Mouse (Mus musculus) limb, embryonic 11.5 days (tissue): Measurements from ENCODE around the gene Tsks. TPM values are rescaled to one million over a fixed set of nuclear protein-coding genes. Genes with fewer than 3 reads are reported as not detected.
A peak's percentile ranks its signal among the peaks of the same experiment; 100 is the strongest.

ENCODE experiments used
- ATAC-seq: fragments of 200-750 bp; cut with Nextera tagmentation; 2 replicates; pipeline ENCODE4 v1.8.0; 2017; ENCODE audit warnings: low read depth; ENCODE audit not compliant: insufficient number of reproducible peaks, low FRiP score, low TSS enrichment
- DNase-seq: peaks from one replicate; pipeline ENCODE4 v3.0.0-alpha.2; 2015; ENCODE audit warnings: low spot score
- H3K27ac ChIP-seq: fragments of 300-500 bp; sonication (generic); replicated peaks from 2 replicates; pipeline ENCODE4 v1.5.1; 2014; ENCODE audit warnings: low read depth, mild to moderate bottlenecking, low read length
- H3K27me3 ChIP-seq: fragments of 300-500 bp; sonication (generic); 2 replicates; pipeline ENCODE4 v1.6.1; 2014; ENCODE audit warnings: mild to moderate bottlenecking, low read length, mixed read lengths; ENCODE audit not compliant: control insufficient read depth, insufficient read depth
- H3K36me3 ChIP-seq: fragments of 300-500 bp; sonication (generic); 2 replicates; pipeline ENCODE4 v1.6.1; 2014; ENCODE audit warnings: mild to moderate bottlenecking, low read length, moderate library complexity, mixed read lengths; ENCODE audit not compliant: control insufficient read depth, insufficient read depth
- H3K4me1 ChIP-seq: fragments of 300-500 bp; sonication (generic); 2 replicates; pipeline ENCODE4 v1.6.1; 2014; ENCODE audit warnings: low read length, mixed read lengths; ENCODE audit not compliant: control insufficient read depth, insufficient read depth
- H3K4me2 ChIP-seq: fragments of 300-500 bp; sonication (generic); 2 replicates; pipeline ENCODE4 v1.6.1; 2014; ENCODE audit warnings: low read depth, mild to moderate bottlenecking, moderate library complexity; ENCODE audit not compliant: severe bottlenecking
- H3K4me3 ChIP-seq: fragments of 300-500 bp; sonication (generic); 2 replicates; pipeline ENCODE4 v1.5.1; 2014; ENCODE audit warnings: low read depth, low read length
- H3K9ac ChIP-seq: fragments of 300-500 bp; sonication (generic); 2 replicates; pipeline ENCODE4 v1.6.1; 2014; ENCODE audit warnings: mild to moderate bottlenecking, low read length
- H3K9me3 ChIP-seq: fragments of 300-500 bp; sonication (generic); 2 replicates; pipeline ENCODE4 v1.6.1; 2016; ENCODE audit warnings: low read length; ENCODE audit not compliant: control insufficient read depth
- WGBS: fragments of 180-500 bp; shearing (Covaris S2); extraction: QIAGEN DNeasy Blood & Tissue Kit; methylation state at CpG from one replicate; pipeline ENCODE4 v1.1.7; 2014; 5-methylcytosine and 5-hydroxymethylcytosine counted together
- polyA plus RNA-seq: library from polyadenylated mRNA; unstranded; fragments of >200 nt; fragmentation: Nextera tagmentation; extraction: Ambion mirVana; gene quantifications from 2 replicates; pipeline ENCODE4 v1.2.1, GENCODE M21; 2014

The Tsks gene
- polyA plus RNA-seq, 1 experiment from 2014 or later = 0.13 TPM

- DNase-seq (no peak), ATAC-seq (no peak)
- H3K9ac ChIP-seq = no peak overlapping the region
- H3K36me3 ChIP-seq = peaks cover 35% of the 10 kb centered on the region
- H3K4me1 ChIP-seq = peaks cover 10% of the 10 kb centered on the region
- H3K4me3 ChIP-seq = no peak overlapping the region
- no peaks in the 10 kb centered on the region for H3K9me3 ChIP-seq
- H3K4me2 ChIP-seq = no peak overlapping the region
- 90% methylated on average over 20 of the region's 20 CpGs for WGBS
- no peaks in the 10 kb centered on the region for H3K27me3 ChIP-seq
- H3K27ac ChIP-seq = no peak overlapping the region
Observed at GRCm38 (mm10) chr7:44905430-44905829, 37.6 kb upstream of the Tsks start.

GRCm38 (mm10) chr7:44908706-44909476 lies 34.1 kb upstream of the Tsks start:
- H3K36me3 ChIP-seq = peaks cover 32% of the 10 kb centered on the region
- no peak overlapping the region for H3K4me2 ChIP-seq
- no peak for ATAC-seq
- H3K4me3 ChIP-seq = no peak overlapping the region
- H3K9ac ChIP-seq = no peak overlapping the region
- H3K27ac ChIP-seq = no peak overlapping the region
- no peaks in the 10 kb centered on the region for H3K4me1 ChIP-seq
- H3K9me3 ChIP-seq = no peaks in the 10 kb centered on the region
- 89% methylated on average over 15 of the region's 15 CpGs for WGBS
- DNase-seq = no peak
- H3K27me3 ChIP-seq = no peaks in the 10 kb centered on the region

- DNase-seq (no peak), ATAC-seq (no peak)
- Histone ChIP-seq H3K27me3 (no peaks in the 10 kb centered on the region), H3K36me3 (peaks cover 10% of the 10 kb centered on the region; the same call in 1 of the 2 replicates), H3K9me3 (no peaks in the 10 kb centered on the region), H3K27ac (no peak overlapping the region), H3K4me2 (no peak overlapping the region), H3K4me1 (no peaks in the 10 kb centered on the region), H3K9ac (no peak overlapping the region), H3K4me3 (no peak overlapping the region)
- 89% methylated on average over 2 of the region's 2 CpGs for WGBS
Observed at GRCm38 (mm10) chr7:44914396-44914795, 28.6 kb upstream of the Tsks start.

- DNase-seq = no peak
- ATAC-seq = no peak
- 92% methylated on average over 9 of the region's 9 CpGs for WGBS
- H3K4me3 ChIP-seq = no peak overlapping the region
- H3K4me2 ChIP-seq = no peak overlapping the region
- no peaks in the 10 kb centered on the region for H3K4me1 ChIP-seq
- no peaks in the 10 kb centered on the region for H3K27me3 ChIP-seq
- peaks cover 10% of the 10 kb centered on the region; the same call in 1 of the 2 replicates for H3K36me3 ChIP-seq
- H3K9me3 ChIP-seq = no peaks in the 10 kb centered on the region
- no peak overlapping the region for H3K27ac ChIP-seq
- no peak overlapping the region for H3K9ac ChIP-seq
Observed at GRCm38 (mm10) chr7:44915314-44915713, 27.7 kb upstream of the Tsks start.

GRCm38 (mm10) chr7:44916191-44916590 lies 26.8 kb upstream of the Tsks start:
- no peaks in the 10 kb centered on the region for H3K27me3 ChIP-seq
- no peak overlapping the region for H3K9ac ChIP-seq
- no peaks in the 10 kb centered on the region for H3K9me3 ChIP-seq
- peaks cover 10% of the 10 kb centered on the region; the same call in 1 of the 2 replicates for H3K36me3 ChIP-seq
- no peak overlapping the region for H3K4me3 ChIP-seq
- no peak for ATAC-seq
- no peak for DNase-seq
- H3K4me1 ChIP-seq = no peaks in the 10 kb centered on the region
- H3K27ac ChIP-seq = no peak overlapping the region
- 88% methylated on average over 6 of the region's 6 CpGs for WGBS
- H3K4me2 ChIP-seq = no peak overlapping the region

- Histone ChIP-seq H3K27ac (no peak overlapping the region), H3K4me2 (no peak overlapping the region), H3K27me3 (no peaks in the 10 kb centered on the region), H3K4me1 (no peaks in the 10 kb centered on the region), H3K4me3 (no peak overlapping the region), H3K9me3 (no peaks in the 10 kb centered on the region), H3K36me3 (peaks cover 10% of the 10 kb centered on the region; the same call in 1 of the 2 replicates), H3K9ac (no peak overlapping the region)
- ATAC-seq = 0 out of 2 replicates have a peak, but pooled peaks have one; percentile 21
- DNase-seq = no peak
- WGBS = 94% methylated on average over 4 of the region's 4 CpGs
Observed at GRCm38 (mm10) chr7:44916881-44917280, 26.1 kb upstream of the Tsks start.

GRCm38 (mm10) chr7:44918219-44918618 lies 24.8 kb upstream of the Tsks start:
- no peak for DNase-seq
- no peak overlapping the region for H3K9ac ChIP-seq
- H3K4me3 ChIP-seq = no peak overlapping the region
- no peaks in the 10 kb centered on the region for H3K27me3 ChIP-seq
- no peak for ATAC-seq
- no peaks in the 10 kb centered on the region for H3K9me3 ChIP-seq
- no peaks in the 10 kb centered on the region for H3K4me1 ChIP-seq
- H3K27ac ChIP-seq = no peak overlapping the region
- H3K4me2 ChIP-seq = no peak overlapping the region
- 83% methylated on average over 3 of the region's 3 CpGs for WGBS
- H3K36me3 ChIP-seq = peaks cover 10% of the 10 kb centered on the region; the same call in 1 of the 2 replicates

- Histone ChIP-seq H3K27ac (no peak overlapping the region), H3K36me3 (peaks cover 10% of the 10 kb centered on the region; the same call in 1 of the 2 replicates), H3K9me3 (no peaks in the 10 kb centered on the region), H3K4me3 (no peak overlapping the region), H3K4me2 (no peak overlapping the region), H3K4me1 (no peaks in the 10 kb centered on the region), H3K9ac (no peak overlapping the region), H3K27me3 (no peaks in the 10 kb centered on the region)
- 90% methylated on average over 5 of the region's 5 CpGs for WGBS
- DNase-seq (no peak), ATAC-seq (no peak)
Observed at GRCm38 (mm10) chr7:44919127-44919526, 23.9 kb upstream of the Tsks start.
